Mouse (Mus musculus) hematopoietic multipotent progenitor cell, adult 10-12 weeks (in vitro differentiated cells): ENCODE results near the gene Lypd8. TPM values are rescaled to one million over a fixed set of nuclear protein-coding genes. Genes with fewer than 3 reads are reported as not detected.

Source experiments
- polyA plus RNA-seq: library from polyadenylated mRNA; stranded (reverse); fragments of >175 nt; gene quantifications from 2 replicates; pipeline ENCODE4 v1.2.3, GENCODE M21; 2012; ENCODE audit warnings: low replicate concordance

The Lypd8 gene
- polyA plus RNA-seq: not detected in 2 replicates

GRCm38 (mm10) chr11:58378763-58379278, at the start of gene Lypd8:
Gene Lypd8, plus strand, starts transcription at chr11:58379043.

GRCm38 (mm10) chr11:58330276-58331148, 48.3 kb upstream of the Lypd8 start, which contains the start of the genes Zfp672 and Sh3bp5l:
Gene Zfp672, minus strand, starts transcription at chr11:58330339.
Gene Sh3bp5l, plus strand, starts transcription at chr11:58330724.

GRCm38 (mm10) chr11:58420815-58421214, 42.0 kb downstream of the Lypd8 start, which contains the start of gene 1810065E05Rik:
Gene 1810065E05Rik, plus strand, starts transcription at chr11:58421111.

GRCm38 (mm10) chr11:58432259-58432658, 53.4 kb downstream of the Lypd8 start, which contains the start of gene Gm12253:
Gene Gm12253, plus strand, starts transcription at chr11:58432559.

Other genes starting within 250 kb of the Lypd8 start
- 4.2 and 6.3 TPM in 2 replicates for gene Gemin5, start 210.5 kb upstream of the Lypd8 start, polyA plus RNA-seq
- 4.2 and 16.6 TPM in 2 replicates for gene Mrpl22, start 207.4 kb upstream of the Lypd8 start, polyA plus RNA-seq
- 6.0 and 12.5 TPM in 2 replicates for gene Igtp, start 179.5 kb upstream of the Lypd8 start, polyA plus RNA-seq
- gene Irgm2, start 179.4 kb upstream of the Lypd8 start, polyA plus RNA-seq: 1.2 and 4.8 TPM in 2 replicates
- 0.19 and 0.25 TPM in 2 replicates for gene 4930438A08Rik, start 104.2 kb upstream of the Lypd8 start, polyA plus RNA-seq
- gene Zfp692, start 72.0 kb upstream of the Lypd8 start, polyA plus RNA-seq: 9.7 and 23.0 TPM in 2 replicates
- 9.4 and 11.8 TPM in 2 replicates for gene Zfp672, start 48.7 kb upstream of the Lypd8 start, polyA plus RNA-seq
- 18.6 and 31.9 TPM in 2 replicates for gene Sh3bp5l, start 48.3 kb upstream of the Lypd8 start, polyA plus RNA-seq
- gene 1810065E05Rik, start 42.1 kb downstream of the Lypd8 start, polyA plus RNA-seq: not detected in 2 replicates
- not detected in 2 replicates for gene Gm12253, start 53.5 kb downstream of the Lypd8 start, polyA plus RNA-seq
- not detected in 2 replicates for gene Lypd9, start 73.9 kb downstream of the Lypd8 start, polyA plus RNA-seq
- not detected in 2 replicates for gene Olfr30, start 83.2 kb downstream of the Lypd8 start, polyA plus RNA-seq
- gene Olfr332, start 113.5 kb downstream of the Lypd8 start, polyA plus RNA-seq: not detected in 2 replicates
- gene Olfr331, start 123.5 kb downstream of the Lypd8 start, polyA plus RNA-seq: not detected in 2 replicates
- gene Olfr330, start 155.8 kb downstream of the Lypd8 start, polyA plus RNA-seq: not detected in 2 replicates
- not detected in 2 replicates for gene Olfr329-ps, start 167.4 kb downstream of the Lypd8 start, polyA plus RNA-seq
- gene Olfr328, start 176.6 kb downstream of the Lypd8 start, polyA plus RNA-seq: not detected in 2 replicates
- not detected in 2 replicates for gene Olfr224, start 191.5 kb downstream of the Lypd8 start, polyA plus RNA-seq
- gene Olfr325, start 198.7 kb downstream of the Lypd8 start, polyA plus RNA-seq: not detected in 2 replicates
- gene Olfr324, start 216.1 kb downstream of the Lypd8 start, polyA plus RNA-seq: not detected in 2 replicates
- not detected in 2 replicates for gene 2210407C18Rik, start 237.0 kb downstream of the Lypd8 start, polyA plus RNA-seq